Mouse (Mus musculus): ENCODE results near the gene Yeats4. TPM values are rescaled to one million over a fixed set of nuclear protein-coding genes. Genes with fewer than 3 reads are reported as not detected.
"Not testable (repeated sequence)": the region's sequence is repeated elsewhere in the genome, so short reads cannot be mapped to it uniquely, and the experiment has no call there.

The Yeats4 gene
- total and polyA plus RNA-seq, 3 experiments, result 50.3 to 133 (median 110) TPM

- Histone ChIP-seq H3K9me3 (replicated peaks; ENCODE audit: low read length) (no peaks in the 10 kb centered on the region), H3K9ac (ENCODE audit: insufficient read depth, low read depth) (no peak overlapping the region), H3K4me2 (ENCODE audit: insufficient read depth, low read depth, poor library complexity, severe bottlenecking) (peak overlapping the region; percentile 65; the same call in 1 of the 2 replicates), H3K27me3 (replicated peaks) (no peaks in the 10 kb centered on the region), H3K27ac (ENCODE audit: insufficient read depth, low read depth) (no peak overlapping the region), H3K4me3 (replicated peaks in 1 of 3; ENCODE audit: low read depth in 2 of 3, low read length in 2 of 3, poor library complexity in 1 of 3) (peak overlapping the region in 2 of 3 experiments; percentile 0 to 23), H3K79me2 (replicated peaks; ENCODE audit: control insufficient read depth, extremely low read depth, insufficient read depth, poor library complexity, severe bottlenecking) (no peaks in the 10 kb centered on the region), H3K36me3 (replicated peaks in 1 of 2; ENCODE audit: control insufficient read depth in 1 of 2, insufficient read depth in 1 of 2, low read length in 1 of 2) (peaks cover under 1 to 26% of the 10 kb centered on the region in 2 experiments), H3K4me1 (ENCODE audit: control insufficient read depth in 1 of 2, insufficient read depth in 2 of 2) (peaks cover 4 to 38% of the 10 kb centered on the region in 2 experiments; a peak in 3 of 4 replicates)
- in situ Hi-C loops (cut with MboI; ENCODE audit: low pct_ligation_motif_present, low pct_unique_long_range_greater_than_20kb, low sequenced_read_pairs), result loop anchor here (25.0 kb wide), 1 partner anchor 272 kb away; no protein-coding TSS in a partner anchor
- DNase-seq (ENCODE audit: extremely low read depth), result peak; percentile 64
- TF ChIP-seq MAZ (IDR thresholded peaks at IDR 0.05; ENCODE audit: low read depth, low read length) (no peak), JUND (conservative IDR thresholded peaks at IDR 0.05; ENCODE audit: low read depth, low read length) (0 out of 2 replicates have a peak, but pooled peaks have one; percentile 19), ZNF384 (IDR thresholded peaks at IDR 0.05; ENCODE audit: low read depth, low read length) (peak; percentile 65), SMC3 (IDR thresholded peaks at IDR 0.05; ENCODE audit: low read depth, low read length) (peak; percentile 65), JUN (IDR thresholded peaks at IDR 0.05; ENCODE audit: insufficient read depth, low read depth, low read length) (no peak), BHLHE40 (IDR thresholded peaks at IDR 0.05; ENCODE audit: low read depth, low read length) (no peak), GABPA (IDR thresholded peaks at IDR 0.05; ENCODE audit: insufficient replicate concordance, low read depth, low read length) (no peak), ETS1 (conservative IDR thresholded peaks at IDR 0.05; ENCODE audit: low read depth, low read length) (no peak), CTCF (conservative IDR thresholded peaks at IDR 0.05 in 1 of 2, IDR thresholded peaks at IDR 0.05 in 1 of 2; ENCODE audit: low read depth in 2 of 2, low read length in 2 of 2) (peak; percentile 58 to 84; a peak in 3 of 4 replicates), UBTF (IDR thresholded peaks at IDR 0.05; ENCODE audit: low read depth, low read length) (no peak), RAD21 (IDR thresholded peaks at IDR 0.05; ENCODE audit: low read depth, low read length) (peak; percentile 87)
- dilution Hi-C loops (cut with MboI; ENCODE audit: extremely low pct_ligation_motif_present, extremely low pct_unique_long_range_greater_than_20kb, low sequenced_read_pairs), result no loop called here
Measured at GRCm38 (mm10) chr10:117209469-117209938, 14.8 kb downstream of the Yeats4 start.

GRCm38 (mm10) chr10:117208787-117209186 is 15.5 kb downstream of the Yeats4 start:
- H3K9ac ChIP-seq (ENCODE audit: insufficient read depth, low read depth); DNase-seq (ENCODE audit: extremely low read depth); H3K27ac ChIP-seq (ENCODE audit: insufficient read depth, low read depth); H3K27me3 ChIP-seq (replicated peaks); H3K79me2 ChIP-seq (replicated peaks; ENCODE audit: control insufficient read depth, extremely low read depth, insufficient read depth, poor library complexity, severe bottlenecking); dilution Hi-C loops (cut with MboI; ENCODE audit: extremely low pct_ligation_motif_present, extremely low pct_unique_long_range_greater_than_20kb, low sequenced_read_pairs); H3K9me3 ChIP-seq (replicated peaks; ENCODE audit: low read length); H3K4me3 ChIP-seq (replicated peaks in 1 of 3; ENCODE audit: low read depth in 2 of 3, low read length in 2 of 3, poor library complexity in 1 of 3): not testable (repeated sequence)
- TF ChIP-seq ZNF384 (IDR thresholded peaks at IDR 0.05; ENCODE audit: low read depth, low read length), result peak; percentile 54
- Histone ChIP-seq H3K4me1 (ENCODE audit: control insufficient read depth in 1 of 2, insufficient read depth in 2 of 2) (peaks cover 4 to 32% of the 10 kb centered on the region in 2 experiments; a peak in 3 of 4 replicates), H3K36me3 (replicated peaks in 1 of 2; ENCODE audit: control insufficient read depth in 1 of 2, insufficient read depth in 1 of 2, low read length in 1 of 2) (peaks cover 0 to 19% of the 10 kb centered on the region in 2 experiments), H3K4me2 (ENCODE audit: insufficient read depth, low read depth, poor library complexity, severe bottlenecking) (0 out of 2 replicates have a peak overlapping the region, but pooled peaks have one; percentile 65)
- in situ Hi-C loops (cut with MboI; ENCODE audit: low pct_ligation_motif_present, low pct_unique_long_range_greater_than_20kb, low sequenced_read_pairs), result loop anchor here (25.0 kb wide), 1 partner anchor 271 kb away; no protein-coding TSS in a partner anchor

DNA sequence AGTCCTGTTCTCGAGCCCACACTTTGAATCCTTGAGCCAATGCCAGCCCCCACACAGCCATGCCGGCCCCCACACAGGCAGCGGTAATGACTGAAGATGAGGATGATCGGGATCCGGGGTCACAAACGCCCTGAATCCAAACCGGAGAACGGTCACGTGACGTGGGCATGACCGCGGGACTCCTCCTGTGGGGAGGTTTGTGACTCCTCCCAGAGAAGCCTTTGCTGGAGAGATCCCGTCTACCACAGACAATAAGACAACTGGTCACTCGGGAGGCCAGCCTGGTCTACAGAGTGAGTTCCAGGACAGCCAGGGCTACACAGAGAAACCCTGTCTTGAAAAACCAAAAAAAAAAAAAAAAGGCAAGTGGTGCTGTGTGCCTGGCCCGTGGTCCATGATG is 16.1 kb downstream of the Yeats4 start:
- TF ChIP-seq USF2 (conservative IDR thresholded peaks at IDR 0.05; ENCODE audit: low read depth, low read length), result no peak
- no peak for TF ChIP-seq ZKSCAN1 (IDR thresholded peaks at IDR 0.05; ENCODE audit: borderline replicate concordance, low read depth, low read length)
- no peak for TF ChIP-seq TBP (conservative IDR thresholded peaks at IDR 0.05; ENCODE audit: low read depth, low read length)
- TF ChIP-seq ZMIZ1 (IDR thresholded peaks at IDR 0.05; ENCODE audit: low read depth, low read length), result no peak
- dilution Hi-C loops (cut with MboI; ENCODE audit: extremely low pct_ligation_motif_present, extremely low pct_unique_long_range_greater_than_20kb, low sequenced_read_pairs), result no loop called here
- Histone ChIP-seq H3K4me2 (ENCODE audit: insufficient read depth, low read depth, poor library complexity, severe bottlenecking) (no peak overlapping the region), H3K27me3 (replicated peaks) (no peaks in the 10 kb centered on the region), H3K9ac (ENCODE audit: insufficient read depth, low read depth) (no peak overlapping the region), H3K36me3 (replicated peaks in 1 of 2; ENCODE audit: control insufficient read depth in 1 of 2, insufficient read depth in 1 of 2, low read length in 1 of 2) (peaks cover 0 to 18% of the 10 kb centered on the region in 2 experiments), H3K27ac (ENCODE audit: insufficient read depth, low read depth) (no peak overlapping the region), H3K4me3 (replicated peaks in 1 of 3; ENCODE audit: low read depth in 2 of 3, low read length in 2 of 3, poor library complexity in 1 of 3) (no peak overlapping the region), H3K4me1 (ENCODE audit: control insufficient read depth in 1 of 2, insufficient read depth in 2 of 2) (peaks cover 4 to 30% of the 10 kb centered on the region in 2 experiments; a peak in 3 of 4 replicates), H3K9me3 (replicated peaks; ENCODE audit: low read length) (no peaks in the 10 kb centered on the region), H3K79me2 (replicated peaks; ENCODE audit: control insufficient read depth, extremely low read depth, insufficient read depth, poor library complexity, severe bottlenecking) (no peaks in the 10 kb centered on the region)
- no peak for DNase-seq (ENCODE audit: extremely low read depth)
- in situ Hi-C loops (cut with MboI; ENCODE audit: low pct_ligation_motif_present, low pct_unique_long_range_greater_than_20kb, low sequenced_read_pairs), result loop anchor here (25.0 kb wide), 1 partner anchor 271 kb away; no protein-coding TSS in a partner anchor
